Mouse (Mus musculus): ENCODE data around the gene Srek1. TPM values are rescaled to one million over a fixed set of nuclear protein-coding genes. Genes with fewer than 3 reads are reported as not detected.

The Srek1 gene
- polyA plus RNA-seq (2014; fragmentation: Nextera tagmentation; extraction: Ambion mirVana), result 60.1 and 62.6 TPM in 2 replicates

DNA sequence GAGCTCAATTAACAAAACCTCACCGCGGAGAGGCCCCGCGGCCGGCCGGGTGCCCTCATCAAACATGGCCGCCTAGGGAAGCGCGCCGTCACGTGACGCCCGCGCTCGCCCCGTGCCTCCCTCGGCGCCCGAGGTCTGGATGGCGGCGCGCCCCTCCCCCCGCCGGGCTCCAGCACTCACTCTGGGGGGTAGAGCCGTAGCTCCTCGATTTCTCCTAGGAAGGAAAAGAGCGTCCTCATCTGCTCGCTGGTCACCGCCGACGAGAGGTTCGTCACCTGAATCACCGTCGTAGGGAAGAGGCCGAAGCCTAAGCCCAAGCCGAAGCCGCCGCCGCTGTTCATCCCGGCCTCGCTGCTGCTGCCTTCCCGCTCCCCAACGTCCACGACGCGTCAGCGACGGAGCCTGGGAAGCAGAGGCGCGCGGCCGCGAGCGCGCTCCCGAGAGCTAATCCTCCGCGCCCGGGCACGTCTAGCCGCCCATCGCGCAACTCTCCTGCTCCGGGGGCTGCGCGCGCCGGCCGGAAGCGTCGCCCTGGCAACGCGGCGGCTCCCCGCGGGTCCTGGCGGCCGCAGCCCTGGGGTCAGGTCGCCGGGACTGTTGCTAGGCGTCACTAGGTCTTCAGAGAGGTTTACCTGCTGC lies at the start of gene Srek1:
Gene Srek1, minus strand, starts transcription at position 490 of the 639 bp plus-strand sequence.
- peak within 1 kb of the TSS; percentile 60 to 97 for H3K4me3 ChIP-seq (ENCODE audit: control insufficient read depth in 1 of 2, insufficient read depth in 1 of 2, low read depth in 1 of 2, low read length in 2 of 2)
- peaks cover 12% of the 10 kb centered on the region for H3K36me3 ChIP-seq (ENCODE audit: control insufficient read depth, insufficient read depth, low read length)
- peak within 1 kb of the TSS; percentile 95 to 100 for H3K27ac ChIP-seq (replicated peaks in 1 of 2; ENCODE audit: control insufficient read depth in 1 of 2, insufficient read depth in 1 of 2, low read depth in 2 of 2, low read length in 2 of 2)
- under 1% methylated on average over 81 of the region's 81 CpGs for WGBS
- H3K27me3 ChIP-seq (ENCODE audit: control insufficient read depth, insufficient read depth, low read length), result no peaks in the 10 kb centered on the region
- H3K4me2 ChIP-seq (ENCODE audit: low read length), result peak within 1 kb of the TSS; percentile 80
- H3K9me3 ChIP-seq (ENCODE audit: control insufficient read depth, low read length), result no peaks in the 10 kb centered on the region
- peak; percentile 93 for ATAC-seq (ENCODE audit: insufficient number of reproducible peaks, insufficient read depth, low FRiP score, low read depth)
- H3K4me1 ChIP-seq (ENCODE audit: control insufficient read depth in 2 of 2, insufficient read depth in 2 of 2, low read length in 2 of 2), result peaks cover 0 to 19% of the 10 kb centered on the region in 2 experiments; a peak in 3 of 4 replicates
- peak within 1 kb of the TSS; percentile 81 for H3K9ac ChIP-seq (ENCODE audit: low read length)

DNA sequence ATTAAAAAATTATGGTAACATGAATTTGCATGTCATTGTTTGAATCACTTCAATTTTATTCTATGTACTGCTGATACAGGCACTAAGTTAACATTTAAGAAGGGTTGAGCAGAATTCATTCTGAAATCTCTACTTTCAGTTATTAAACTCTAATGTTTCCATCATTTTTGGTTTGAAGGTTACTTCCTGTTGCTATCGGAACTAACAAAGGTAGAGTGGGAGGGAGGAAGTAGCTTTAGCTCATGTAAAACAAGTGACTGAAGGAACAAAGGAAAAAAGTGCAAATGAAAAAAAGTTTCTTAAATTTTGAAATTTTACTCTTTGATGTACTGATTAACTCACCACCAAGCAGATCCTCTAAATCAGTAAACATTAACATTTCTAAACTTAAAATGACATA lies 47.9 kb upstream of the Srek1 start:
- H3K36me3 ChIP-seq (ENCODE audit: control insufficient read depth, insufficient read depth, low read length), result peaks cover 52% of the 10 kb centered on the region
- H3K27me3 ChIP-seq (ENCODE audit: control insufficient read depth, insufficient read depth, low read length), result no peaks in the 10 kb centered on the region
- no peaks in the 10 kb centered on the region for H3K4me1 ChIP-seq (ENCODE audit: control insufficient read depth in 2 of 2, insufficient read depth in 2 of 2, low read length in 2 of 2)
- no peak overlapping the region for H3K4me3 ChIP-seq (ENCODE audit: control insufficient read depth in 1 of 2, insufficient read depth in 1 of 2, low read depth in 1 of 2, low read length in 2 of 2)
- ATAC-seq (ENCODE audit: insufficient number of reproducible peaks, insufficient read depth, low FRiP score, low read depth), result no peak
- H3K27ac ChIP-seq (replicated peaks in 1 of 2; ENCODE audit: control insufficient read depth in 1 of 2, insufficient read depth in 1 of 2, low read depth in 2 of 2, low read length in 2 of 2), result no peak overlapping the region
- 95% methylated on average over 1 of the region's 1 CpGs for WGBS
- no peaks in the 10 kb centered on the region for H3K9me3 ChIP-seq (ENCODE audit: control insufficient read depth, low read length)
- H3K4me2 ChIP-seq (ENCODE audit: low read length), result no peak overlapping the region
- H3K9ac ChIP-seq (ENCODE audit: low read length), result no peak overlapping the region

DNA sequence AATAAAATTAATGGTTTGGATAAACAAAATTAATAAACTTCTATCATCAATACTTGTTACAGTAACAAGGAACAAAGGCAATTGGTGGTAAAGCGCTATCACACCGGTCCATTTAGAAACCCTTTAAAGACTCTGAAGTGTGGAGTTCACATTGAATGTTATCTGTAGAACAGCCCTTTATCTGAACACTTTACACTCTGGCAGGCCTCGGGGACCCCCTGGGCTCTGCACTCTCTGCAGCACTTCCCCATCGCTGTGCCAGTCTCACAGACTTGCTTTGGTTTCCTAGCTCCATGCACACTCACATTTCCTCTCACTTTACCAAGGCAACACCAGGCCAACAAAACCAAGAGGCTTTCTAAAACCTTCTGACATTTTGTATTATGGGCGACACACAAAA lies 45.0 kb upstream of the Srek1 start:
- 36% methylated on average over 5 of the region's 5 CpGs for WGBS
- Histone ChIP-seq H3K27me3 (ENCODE audit: control insufficient read depth, insufficient read depth, low read length) (no peaks in the 10 kb centered on the region), H3K36me3 (ENCODE audit: control insufficient read depth, insufficient read depth, low read length) (peaks cover 53% of the 10 kb centered on the region)

DNA sequence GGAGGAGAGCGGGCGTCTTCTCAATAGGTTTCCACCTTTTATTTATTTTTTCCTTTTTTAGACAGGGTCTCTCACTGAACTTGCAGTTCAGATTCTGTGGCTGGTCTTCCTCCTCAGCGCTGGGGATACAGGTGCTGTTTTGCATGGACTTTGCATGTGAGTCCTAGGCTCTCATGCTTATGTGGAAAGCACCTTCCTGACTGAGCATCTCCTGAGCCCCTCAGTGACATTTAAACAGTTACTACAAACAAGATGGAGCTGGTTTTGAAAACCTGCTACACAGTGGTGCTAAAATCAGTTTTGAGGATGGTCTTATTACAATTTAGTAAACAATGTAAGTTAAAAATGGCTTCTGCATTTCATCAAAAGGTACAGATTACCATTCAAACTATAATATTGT lies 43.5 kb upstream of the Srek1 start:
- no peaks in the 10 kb centered on the region for H3K9me3 ChIP-seq (ENCODE audit: control insufficient read depth, low read length)
- no peak overlapping the region for H3K4me3 ChIP-seq (ENCODE audit: control insufficient read depth in 1 of 2, insufficient read depth in 1 of 2, low read depth in 1 of 2, low read length in 2 of 2)
- no peak overlapping the region for H3K4me2 ChIP-seq (ENCODE audit: low read length)
- no peaks in the 10 kb centered on the region for H3K27me3 ChIP-seq (ENCODE audit: control insufficient read depth, insufficient read depth, low read length)
- 87% methylated on average over 3 of the region's 3 CpGs for WGBS
- no peak for ATAC-seq (ENCODE audit: insufficient number of reproducible peaks, insufficient read depth, low FRiP score, low read depth)
- H3K27ac ChIP-seq (replicated peaks in 1 of 2; ENCODE audit: control insufficient read depth in 1 of 2, insufficient read depth in 1 of 2, low read depth in 2 of 2, low read length in 2 of 2), result no peak overlapping the region
- H3K9ac ChIP-seq (ENCODE audit: low read length), result no peak overlapping the region
- H3K36me3 ChIP-seq (ENCODE audit: control insufficient read depth, insufficient read depth, low read length), result peaks cover 57% of the 10 kb centered on the region
- no peaks in the 10 kb centered on the region for H3K4me1 ChIP-seq (ENCODE audit: control insufficient read depth in 2 of 2, insufficient read depth in 2 of 2, low read length in 2 of 2)

More for the DNA sequence above, 45.0 kb upstream of the Srek1 start:
- Histone ChIP-seq H3K4me2 (ENCODE audit: low read length) (no peak overlapping the region), H3K9ac (ENCODE audit: low read length) (no peak overlapping the region), H3K27ac (replicated peaks in 1 of 2; ENCODE audit: control insufficient read depth in 1 of 2, insufficient read depth in 1 of 2, low read depth in 2 of 2, low read length in 2 of 2) (no peak overlapping the region), H3K4me3 (ENCODE audit: control insufficient read depth in 1 of 2, insufficient read depth in 1 of 2, low read depth in 1 of 2, low read length in 2 of 2) (no peak overlapping the region), H3K4me1 (ENCODE audit: control insufficient read depth in 2 of 2, insufficient read depth in 2 of 2, low read length in 2 of 2) (no peaks in the 10 kb centered on the region), H3K9me3 (ENCODE audit: control insufficient read depth, low read length) (no peaks in the 10 kb centered on the region)
- no peak for ATAC-seq (ENCODE audit: insufficient number of reproducible peaks, insufficient read depth, low FRiP score, low read depth)

DNA sequence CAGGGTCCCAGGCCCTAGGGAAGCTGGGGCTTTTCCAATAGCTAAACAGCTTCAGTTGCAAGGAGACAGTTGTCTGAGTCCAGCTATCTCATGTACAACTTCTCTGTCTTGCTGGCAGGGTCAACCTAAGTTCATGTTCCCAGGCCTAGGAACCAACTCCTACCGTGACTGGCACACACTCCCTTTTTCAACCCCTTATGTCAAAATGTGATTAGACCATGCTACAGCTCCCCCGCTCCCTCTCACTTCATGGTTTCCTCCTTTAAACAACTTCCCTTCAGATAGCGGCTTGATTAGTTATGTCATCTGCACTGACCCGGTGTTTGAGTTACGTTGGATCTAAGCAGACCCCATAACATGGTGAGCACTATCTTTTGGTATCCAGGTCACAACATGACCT lies 33.1 kb upstream of the Srek1 start:
- 0 out of 2 replicates have a peak, but pooled peaks cover 3% of the 10 kb centered on the region for H3K36me3 ChIP-seq (ENCODE audit: control insufficient read depth, insufficient read depth, low read length)
- no peak overlapping the region for H3K27ac ChIP-seq (replicated peaks in 1 of 2; ENCODE audit: control insufficient read depth in 1 of 2, insufficient read depth in 1 of 2, low read depth in 2 of 2, low read length in 2 of 2)
- no peak overlapping the region for H3K4me3 ChIP-seq (ENCODE audit: control insufficient read depth in 1 of 2, insufficient read depth in 1 of 2, low read depth in 1 of 2, low read length in 2 of 2)
- H3K4me1 ChIP-seq (ENCODE audit: control insufficient read depth in 2 of 2, insufficient read depth in 2 of 2, low read length in 2 of 2), result peaks cover 0 to 13% of the 10 kb centered on the region in 2 experiments; a peak in 2 of 4 replicates
- no peak overlapping the region for H3K4me2 ChIP-seq (ENCODE audit: low read length)
- no peak overlapping the region for H3K9ac ChIP-seq (ENCODE audit: low read length)
- no peaks in the 10 kb centered on the region for H3K27me3 ChIP-seq (ENCODE audit: control insufficient read depth, insufficient read depth, low read length)
- WGBS, result 44% methylated on average over 5 of the region's 5 CpGs
- ATAC-seq (ENCODE audit: insufficient number of reproducible peaks, insufficient read depth, low FRiP score, low read depth), result no peak
- no peaks in the 10 kb centered on the region for H3K9me3 ChIP-seq (ENCODE audit: control insufficient read depth, low read length)

DNA sequence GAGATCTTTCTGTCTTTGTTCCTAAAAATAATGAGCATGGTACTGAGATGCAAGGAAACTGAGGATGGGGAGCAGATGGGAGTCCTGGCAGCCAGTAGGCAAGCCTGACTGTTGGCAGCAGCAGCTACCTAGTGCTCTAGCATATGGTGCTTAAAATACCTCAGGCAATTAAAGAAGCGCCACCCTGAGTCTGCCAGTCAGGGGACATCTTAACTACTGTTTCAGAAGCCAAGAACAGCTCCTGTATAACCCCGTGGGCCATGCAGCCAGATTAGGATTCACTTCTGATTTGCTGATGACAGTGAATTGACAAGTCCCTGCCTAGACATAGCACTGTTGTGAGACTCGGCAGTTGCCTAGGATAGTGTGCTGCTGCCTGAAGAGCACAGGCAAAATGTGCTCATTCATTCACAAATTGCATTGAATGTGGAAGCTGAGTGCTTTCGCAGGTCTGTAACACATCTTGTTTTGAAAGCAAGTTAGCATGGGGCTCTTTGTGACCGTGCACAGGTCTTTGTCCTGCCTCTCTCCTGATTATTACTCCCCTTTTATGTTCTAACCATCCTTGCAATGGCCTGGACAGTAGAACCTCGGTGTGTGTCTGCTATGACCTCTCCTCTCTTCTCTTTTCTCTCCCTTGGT lies 31.9 kb upstream of the Srek1 start:
- Histone ChIP-seq H3K4me3 (ENCODE audit: control insufficient read depth in 1 of 2, insufficient read depth in 1 of 2, low read depth in 1 of 2, low read length in 2 of 2) (no peak overlapping the region), H3K4me1 (ENCODE audit: control insufficient read depth in 2 of 2, insufficient read depth in 2 of 2, low read length in 2 of 2) (peaks cover 0 to 13% of the 10 kb centered on the region in 2 experiments; a peak in 2 of 4 replicates), H3K27me3 (ENCODE audit: control insufficient read depth, insufficient read depth, low read length) (no peaks in the 10 kb centered on the region), H3K27ac (replicated peaks in 1 of 2; ENCODE audit: control insufficient read depth in 1 of 2, insufficient read depth in 1 of 2, low read depth in 2 of 2, low read length in 2 of 2) (no peak overlapping the region), H3K36me3 (ENCODE audit: control insufficient read depth, insufficient read depth, low read length) (0 out of 2 replicates have a peak, but pooled peaks cover 3% of the 10 kb centered on the region), H3K9ac (ENCODE audit: low read length) (no peak overlapping the region), H3K4me2 (ENCODE audit: low read length) (no peak overlapping the region), H3K9me3 (ENCODE audit: control insufficient read depth, low read length) (no peaks in the 10 kb centered on the region)
- no peak for ATAC-seq (ENCODE audit: insufficient number of reproducible peaks, insufficient read depth, low FRiP score, low read depth)
- 42% methylated on average over 6 of the region's 6 CpGs for WGBS

DNA sequence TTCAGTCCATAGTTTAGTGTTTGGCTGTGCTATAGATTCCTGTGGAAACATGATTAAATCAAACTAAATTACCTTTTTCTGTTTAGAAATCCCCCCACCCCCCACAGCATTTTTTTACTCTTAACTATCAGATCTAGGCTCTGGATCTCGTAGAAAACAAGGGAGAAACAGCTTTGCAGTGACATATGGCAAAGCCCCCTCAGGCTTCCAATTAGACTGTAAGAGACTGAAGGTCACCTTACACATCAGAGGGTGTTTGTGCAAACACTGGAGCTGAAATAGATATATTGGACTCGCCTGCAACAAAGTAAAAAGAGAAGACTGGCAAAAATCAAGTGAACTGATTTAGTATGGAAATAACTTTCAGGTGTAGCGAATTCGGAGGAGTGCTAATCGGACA lies 29.3 kb upstream of the Srek1 start:
- H3K36me3 ChIP-seq (ENCODE audit: control insufficient read depth, insufficient read depth, low read length), result no peaks in the 10 kb centered on the region
- no peak overlapping the region for H3K4me2 ChIP-seq (ENCODE audit: low read length)
- H3K9me3 ChIP-seq (ENCODE audit: control insufficient read depth, low read length), result no peaks in the 10 kb centered on the region
- H3K27me3 ChIP-seq (ENCODE audit: control insufficient read depth, insufficient read depth, low read length), result no peaks in the 10 kb centered on the region
- WGBS, result 77% methylated on average over 5 of the region's 5 CpGs
- no peak for ATAC-seq (ENCODE audit: insufficient number of reproducible peaks, insufficient read depth, low FRiP score, low read depth)
- H3K4me1 ChIP-seq (ENCODE audit: control insufficient read depth in 2 of 2, insufficient read depth in 2 of 2, low read length in 2 of 2), result peaks cover 0 to 13% of the 10 kb centered on the region in 2 experiments; a peak in 2 of 4 replicates
- no peak overlapping the region for H3K27ac ChIP-seq (replicated peaks in 1 of 2; ENCODE audit: control insufficient read depth in 1 of 2, insufficient read depth in 1 of 2, low read depth in 2 of 2, low read length in 2 of 2)
- H3K4me3 ChIP-seq (ENCODE audit: control insufficient read depth in 1 of 2, insufficient read depth in 1 of 2, low read depth in 1 of 2, low read length in 2 of 2), result no peak overlapping the region
- H3K9ac ChIP-seq (ENCODE audit: low read length), result no peak overlapping the region

All from heart, embryonic 14.5 days (tissue).